Mouse (Mus musculus): ENCODE data around the gene Nrd1. TPM values are rescaled to one million over a fixed set of nuclear protein-coding genes. Genes with fewer than 3 reads are reported as not detected.

The Nrd1 gene
- polyA plus RNA-seq, 1 experiment = 40.4 TPM

DNA sequence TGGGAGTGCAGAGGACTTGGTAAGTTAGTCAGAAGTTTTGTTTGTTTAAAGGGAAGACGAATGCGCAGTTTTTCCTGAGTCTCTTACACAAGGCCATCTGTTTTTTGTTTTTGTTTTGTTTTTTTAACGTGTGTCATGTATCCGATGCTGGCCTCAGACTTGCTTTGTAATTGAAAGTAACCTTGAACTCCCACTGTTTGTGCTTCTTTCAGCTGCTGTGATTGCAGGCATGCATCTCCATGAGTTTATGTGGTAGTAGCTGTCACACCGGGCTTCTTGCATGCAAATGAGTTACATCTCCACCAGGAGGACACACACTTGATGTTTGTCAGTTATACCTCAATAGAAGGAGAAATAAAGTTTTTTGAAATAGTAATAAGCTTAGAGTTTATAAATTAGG, 43.3 kb downstream of the Nrd1 start:
- TF ChIP-seq POLR2A (IDR thresholded peaks at IDR 0.05; ENCODE audit: borderline replicate concordance, extremely low read depth, low read depth, low read length) = no peak
- TF ChIP-seq CTCF (IDR thresholded peaks at IDR 0.05; ENCODE audit: insufficient read depth, low read length) = no peak
- H3K4me1 ChIP-seq (ENCODE audit: control insufficient read depth, insufficient read depth, low read length) = no peaks in the 10 kb centered on the region
- no peak for DNase-seq
- WGBS = 65% methylated on average over 5 of the region's 5 CpGs
- H3K4me3 ChIP-seq (replicated peaks; ENCODE audit: extremely low read depth, low read depth, low read length) = no peak overlapping the region

DNA sequence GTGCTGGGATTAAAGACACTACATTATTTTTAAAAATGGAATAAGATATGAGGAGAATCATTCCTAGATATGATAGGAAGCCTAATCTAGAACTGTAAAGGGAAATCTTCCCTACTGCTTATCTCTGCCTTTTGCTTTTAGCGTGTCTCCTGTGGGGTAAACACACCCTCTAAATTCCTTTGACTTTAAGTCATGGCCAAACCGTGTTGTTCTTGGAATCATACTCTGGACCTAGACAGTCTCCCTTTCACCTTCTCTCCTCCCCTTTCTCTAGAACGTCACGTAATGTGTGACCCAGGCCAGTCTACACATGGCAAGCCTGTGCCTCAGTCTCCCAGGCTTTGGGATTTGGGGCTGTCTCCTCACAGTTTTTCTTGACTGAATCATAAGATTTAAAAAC, 47.8 kb downstream of the Nrd1 start:
- H3K4me1 ChIP-seq (ENCODE audit: control insufficient read depth, insufficient read depth, low read length) = no peaks in the 10 kb centered on the region; the same call in 1 of the 2 replicates
- TF ChIP-seq POLR2A (IDR thresholded peaks at IDR 0.05; ENCODE audit: borderline replicate concordance, extremely low read depth, low read depth, low read length) = no peak
- no peak for TF ChIP-seq CTCF (IDR thresholded peaks at IDR 0.05; ENCODE audit: insufficient read depth, low read length)
- WGBS = 52% methylated on average over 4 of the region's 4 CpGs
- no peak overlapping the region for H3K4me3 ChIP-seq (replicated peaks; ENCODE audit: extremely low read depth, low read depth, low read length)
- no peak for DNase-seq

DNA sequence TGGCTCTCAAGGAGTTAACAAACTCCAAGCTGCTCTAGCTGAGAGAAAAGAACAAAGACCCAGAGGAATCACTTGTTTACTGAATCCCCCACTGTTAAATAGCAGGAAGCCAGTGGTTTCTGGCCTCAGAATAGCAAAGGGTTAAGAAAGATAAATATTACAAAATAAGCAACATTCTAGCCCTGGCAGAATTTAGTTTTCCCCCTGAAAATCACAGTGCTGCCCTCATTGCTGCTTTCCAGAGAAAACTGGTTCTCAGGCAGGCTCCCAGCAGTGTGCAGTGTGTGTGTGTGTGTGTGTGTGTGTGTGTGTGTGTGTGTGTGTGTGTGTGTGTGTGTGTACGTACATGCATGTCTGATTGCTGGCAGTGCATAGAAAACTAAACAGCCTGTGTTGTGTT, 51.8 kb downstream of the Nrd1 start:
- no peak overlapping the region for H3K4me3 ChIP-seq (replicated peaks; ENCODE audit: extremely low read depth, low read depth, low read length)
- DNase-seq = no peak
- H3K4me1 ChIP-seq (ENCODE audit: control insufficient read depth, insufficient read depth, low read length) = no peaks in the 10 kb centered on the region; the same call in 1 of the 2 replicates
- 20% methylated on average over 1 of the region's 1 CpGs for whole genome bisulfite sequencing
- TF ChIP-seq POLR2A (IDR thresholded peaks at IDR 0.05; ENCODE audit: borderline replicate concordance, extremely low read depth, low read depth, low read length) (no peak), CTCF (IDR thresholded peaks at IDR 0.05; ENCODE audit: insufficient read depth, low read length) (no peak)

DNA sequence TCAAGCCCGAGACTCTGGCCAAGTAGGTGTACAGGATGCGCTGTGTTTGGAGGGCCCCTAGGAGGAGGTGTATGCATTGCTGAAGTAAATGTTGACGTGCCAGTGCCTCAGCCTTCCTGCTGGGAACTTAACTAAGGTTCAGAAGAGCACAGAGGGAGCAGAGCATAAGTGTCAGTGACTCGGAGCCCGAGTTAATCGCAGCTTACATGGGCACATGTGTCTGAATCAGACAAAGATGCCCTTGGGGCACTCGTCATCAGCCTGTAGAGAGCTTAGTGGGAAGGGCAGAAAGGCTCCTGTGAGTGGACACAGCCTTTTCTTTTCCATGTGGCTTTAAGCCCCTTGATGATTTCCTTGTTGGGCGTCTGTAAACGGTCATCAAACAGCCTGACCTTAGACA, 53.5 kb downstream of the Nrd1 start:
- TF ChIP-seq POLR2A (IDR thresholded peaks at IDR 0.05; ENCODE audit: borderline replicate concordance, extremely low read depth, low read depth, low read length) = no peak
- no peak for TF ChIP-seq CTCF (IDR thresholded peaks at IDR 0.05; ENCODE audit: insufficient read depth, low read length)
- Histone ChIP-seq H3K4me1 (ENCODE audit: control insufficient read depth, insufficient read depth, low read length) (peaks cover 2% of the 10 kb centered on the region; the same call in 1 of the 2 replicates), H3K4me3 (replicated peaks; ENCODE audit: extremely low read depth, low read depth, low read length) (no peak overlapping the region)
- WGBS = 81% methylated on average over 9 of the region's 9 CpGs
- no peak for DNase-seq

DNA sequence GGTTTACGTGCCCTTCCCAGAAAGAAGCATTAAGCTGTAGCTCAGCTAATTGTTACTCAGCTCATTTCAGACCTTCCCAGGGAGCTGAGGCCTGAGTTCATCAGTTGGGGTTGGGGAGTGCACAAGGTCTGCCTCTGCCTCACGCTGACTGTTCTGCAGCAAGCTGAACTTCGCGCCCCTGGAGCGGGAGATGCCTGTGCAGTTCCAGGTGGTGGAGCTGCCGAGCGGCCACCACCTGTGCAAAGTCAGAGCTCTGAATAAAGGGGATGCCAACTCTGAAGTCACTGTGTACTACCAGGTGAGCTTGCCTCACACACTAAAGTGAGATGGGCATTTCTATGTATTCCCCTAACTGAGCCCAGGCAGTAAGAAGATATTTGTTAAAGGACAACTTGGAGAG, 55.9 kb downstream of the Nrd1 start:
- no peak for TF ChIP-seq CTCF (IDR thresholded peaks at IDR 0.05; ENCODE audit: insufficient read depth, low read length)
- TF ChIP-seq POLR2A (IDR thresholded peaks at IDR 0.05; ENCODE audit: borderline replicate concordance, extremely low read depth, low read depth, low read length) = no peak
- WGBS = 83% methylated on average over 7 of the region's 7 CpGs
- H3K4me1 ChIP-seq (ENCODE audit: control insufficient read depth, insufficient read depth, low read length) = peaks cover 2% of the 10 kb centered on the region; the same call in 1 of the 2 replicates
- H3K4me3 ChIP-seq (replicated peaks; ENCODE audit: extremely low read depth, low read depth, low read length) = no peak overlapping the region
- no peak for DNase-seq

DNA sequence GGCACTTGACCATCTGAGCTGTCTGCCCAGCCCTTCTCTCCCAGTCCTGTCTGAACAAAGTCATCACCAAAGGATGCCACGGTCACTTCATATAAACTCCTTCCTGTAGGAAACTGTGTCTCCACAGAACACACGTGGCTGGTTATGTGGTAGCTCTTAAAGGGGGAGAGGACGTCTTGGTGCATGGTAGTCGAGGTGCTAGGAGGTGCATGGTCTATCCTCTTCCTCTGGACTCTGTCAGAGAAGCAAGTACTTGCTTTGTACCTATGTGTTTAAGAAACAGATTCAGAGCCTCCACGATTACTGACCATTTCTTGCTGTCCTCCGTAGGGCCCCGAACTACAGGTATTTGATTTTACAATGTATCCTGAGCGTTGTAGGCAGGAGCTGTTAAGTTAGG, 57.2 kb downstream of the Nrd1 start:
- TF ChIP-seq POLR2A (IDR thresholded peaks at IDR 0.05; ENCODE audit: borderline replicate concordance, extremely low read depth, low read depth, low read length) = no peak
- TF ChIP-seq CTCF (IDR thresholded peaks at IDR 0.05; ENCODE audit: insufficient read depth, low read length) = no peak

DNA sequence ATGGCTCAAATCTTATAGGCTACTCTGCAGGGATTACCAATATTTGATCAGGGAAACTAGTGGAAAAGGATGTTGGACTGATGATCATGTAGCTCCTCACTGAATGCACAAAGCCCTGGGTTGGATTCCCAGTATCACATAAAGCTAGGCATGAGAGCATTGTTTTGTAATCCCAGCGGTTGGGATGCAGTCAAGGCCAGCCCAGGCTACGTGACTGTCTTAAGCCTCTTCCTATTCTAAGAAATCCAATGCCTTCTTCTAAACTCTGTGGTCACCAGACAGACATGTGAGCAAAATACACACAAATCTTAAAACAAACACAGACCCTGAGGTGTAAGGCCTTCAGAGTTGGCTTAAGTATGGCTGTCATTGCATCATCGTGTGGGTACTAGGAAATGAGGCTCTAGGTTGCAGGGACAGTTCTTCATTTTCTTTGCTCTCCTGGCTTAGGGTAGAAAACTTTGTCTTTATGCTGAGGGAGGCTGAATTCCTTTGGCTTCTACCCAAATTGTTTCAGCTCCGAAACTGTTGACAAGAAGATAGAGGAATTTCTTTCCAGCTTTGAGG, 58.9 kb downstream of the Nrd1 start:
- no peak for DNase-seq
- 60% methylated on average over 4 of the region's 4 CpGs for WGBS
- 0 out of 2 replicates have a peak, but pooled peaks cover 2% of the 10 kb centered on the region for H3K4me1 ChIP-seq (ENCODE audit: control insufficient read depth, insufficient read depth, low read length)

More for the DNA sequence above, 57.2 kb downstream of the Nrd1 start:
- 0 out of 2 replicates have a peak, but pooled peaks cover 2% of the 10 kb centered on the region for H3K4me1 ChIP-seq (ENCODE audit: control insufficient read depth, insufficient read depth, low read length)
- 88% methylated on average over 8 of the region's 8 CpGs for WGBS
- DNase-seq = no peak
- no peak overlapping the region for H3K4me3 ChIP-seq (replicated peaks; ENCODE audit: extremely low read depth, low read depth, low read length)

DNA sequence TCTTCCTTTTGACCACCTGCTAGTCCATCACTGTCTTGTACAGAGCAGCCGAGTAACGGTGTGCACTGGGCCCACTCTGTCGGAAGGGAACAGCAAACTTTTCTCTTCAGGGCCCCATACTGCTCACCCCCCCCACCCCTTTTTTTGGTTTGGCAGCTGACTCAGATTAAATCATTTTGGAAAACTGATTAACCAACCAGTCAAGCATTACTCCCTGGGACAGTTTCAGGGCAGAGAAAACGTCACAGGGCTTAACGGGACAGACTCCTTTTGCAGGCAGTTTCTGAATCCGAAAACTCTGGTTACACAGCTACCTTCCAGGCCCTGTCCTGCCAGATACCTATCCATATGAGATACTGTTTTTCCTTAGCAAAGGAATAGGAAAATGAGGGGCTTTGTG, 64.5 kb downstream of the Nrd1 start:
- DNase-seq = no peak
- 80% methylated on average over 6 of the region's 6 CpGs for WGBS
- Histone ChIP-seq H3K4me3 (replicated peaks; ENCODE audit: extremely low read depth, low read depth, low read length) (no peak overlapping the region), H3K4me1 (ENCODE audit: control insufficient read depth, insufficient read depth, low read length) (no peaks in the 10 kb centered on the region)
- TF ChIP-seq CTCF (IDR thresholded peaks at IDR 0.05; ENCODE audit: insufficient read depth, low read length) (no peak), POLR2A (IDR thresholded peaks at IDR 0.05; ENCODE audit: borderline replicate concordance, extremely low read depth, low read depth, low read length) (no peak)

More for the DNA sequence above, 58.9 kb downstream of the Nrd1 start:
- no peak for TF ChIP-seq CTCF (IDR thresholded peaks at IDR 0.05; ENCODE audit: insufficient read depth, low read length)
- no peak for TF ChIP-seq POLR2A (IDR thresholded peaks at IDR 0.05; ENCODE audit: borderline replicate concordance, extremely low read depth, low read depth, low read length)
- no peak overlapping the region for H3K4me3 ChIP-seq (replicated peaks; ENCODE audit: extremely low read depth, low read depth, low read length)

DNA sequence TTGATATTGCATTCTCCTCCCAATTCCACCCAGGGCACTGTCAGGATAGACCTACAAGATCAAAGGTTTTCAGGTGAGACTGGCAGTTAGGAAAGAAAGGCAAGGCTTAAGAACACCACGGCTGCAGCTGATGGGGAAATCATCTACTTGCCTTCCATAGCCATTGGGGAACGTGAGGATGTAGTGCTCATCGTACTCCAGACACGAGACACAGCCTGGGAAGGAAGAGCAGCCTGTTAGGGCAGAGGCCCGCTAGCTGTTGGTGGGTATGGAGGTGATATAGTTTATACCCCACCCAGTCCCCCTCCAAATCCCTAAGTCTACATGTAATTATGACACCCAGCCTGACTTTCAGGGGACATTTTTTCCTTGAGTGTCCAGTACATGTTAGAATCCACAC, 65.3 kb downstream of the Nrd1 start:
- Histone ChIP-seq H3K4me3 (replicated peaks; ENCODE audit: extremely low read depth, low read depth, low read length) (no peak overlapping the region), H3K4me1 (ENCODE audit: control insufficient read depth, insufficient read depth, low read length) (no peaks in the 10 kb centered on the region)
- TF ChIP-seq CTCF (IDR thresholded peaks at IDR 0.05; ENCODE audit: insufficient read depth, low read length) = no peak
- TF ChIP-seq POLR2A (IDR thresholded peaks at IDR 0.05; ENCODE audit: borderline replicate concordance, extremely low read depth, low read depth, low read length) = no peak
- DNase-seq = no peak
- 89% methylated on average over 5 of the region's 5 CpGs for WGBS

DNA sequence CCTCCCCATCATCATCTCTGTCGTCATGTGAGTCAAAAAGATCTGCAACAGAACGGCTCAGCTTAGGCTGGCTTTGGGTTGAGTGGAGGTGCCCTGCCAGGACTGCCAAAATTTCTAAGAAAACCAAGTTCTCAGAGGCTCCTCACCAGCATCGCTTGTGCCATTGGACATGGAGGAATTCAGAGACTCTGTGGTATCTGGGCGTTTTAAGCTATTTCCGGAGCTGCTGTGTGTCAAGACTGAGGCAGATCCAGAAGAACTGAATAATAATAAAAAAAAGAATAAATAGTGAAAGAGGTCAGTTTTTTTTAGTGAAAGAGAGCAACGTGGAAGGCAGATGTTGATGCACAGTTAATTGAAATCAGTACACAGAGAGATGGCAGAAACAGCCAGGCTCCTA, 72.4 kb downstream of the Nrd1 start:
- DNase-seq = no peak
- no peak for TF ChIP-seq CTCF (IDR thresholded peaks at IDR 0.05; ENCODE audit: insufficient read depth, low read length)
- TF ChIP-seq POLR2A (IDR thresholded peaks at IDR 0.05; ENCODE audit: borderline replicate concordance, extremely low read depth, low read depth, low read length) = no peak
- H3K4me3 ChIP-seq (replicated peaks; ENCODE audit: extremely low read depth, low read depth, low read length) = no peak overlapping the region
- 75% methylated on average over 6 of the region's 6 CpGs for WGBS
- no peaks in the 10 kb centered on the region for H3K4me1 ChIP-seq (ENCODE audit: control insufficient read depth, insufficient read depth, low read length)

Data from lung, adult 2 months (tissue).